Mouse (Mus musculus): ENCODE results near the gene Ankrd22. TPM values are rescaled to one million over a fixed set of nuclear protein-coding genes. Genes with fewer than 3 reads are reported as not detected.
A peak's percentile ranks its signal among the peaks of the same experiment; 100 is the strongest.

Ankrd22 gene
- polyA plus RNA-seq, 1 experiment from 2014 or later = 11.1 TPM

GRCm38 (mm10) chr19:34120107-34120731 is 45.6 kb downstream of the Ankrd22 start:
- Histone ChIP-seq H3K27ac (no peak overlapping the region), H3K9me3 (no peaks in the 10 kb centered on the region), H3K36me3 (no peaks in the 10 kb centered on the region), H3K27me3 (no peaks in the 10 kb centered on the region), H3K4me2 (no peak overlapping the region), H3K9ac (no peak overlapping the region), H3K4me3 (no peak overlapping the region), H3K4me1 (no peaks in the 10 kb centered on the region)
- ATAC-seq (ENCODE audit: insufficient number of reproducible peaks, low FRiP score, low TSS enrichment, low read depth) = no peak
- 63% methylated on average over 3 of the region's 3 CpGs for WGBS

DNA sequence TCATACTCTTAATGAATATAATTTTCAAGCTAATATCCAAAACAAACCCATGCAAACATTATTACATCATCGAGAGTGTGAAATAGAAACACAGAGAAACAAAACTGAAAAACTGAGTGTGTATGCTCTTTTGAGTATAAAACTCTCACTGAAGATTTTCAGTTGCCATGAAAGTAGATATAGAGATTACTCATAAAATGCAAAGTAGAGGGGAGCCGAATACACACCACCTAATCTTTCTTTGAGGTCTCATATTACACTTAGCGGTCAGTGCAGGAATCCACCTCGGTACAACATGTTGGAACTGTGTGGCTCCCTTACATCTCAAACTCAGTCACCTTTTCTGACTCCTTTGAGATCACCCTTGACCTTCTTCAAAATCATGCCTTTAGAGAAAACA is 46.2 kb downstream of the Ankrd22 start:
- no peak overlapping the region for H3K27ac ChIP-seq
- no peaks in the 10 kb centered on the region for H3K27me3 ChIP-seq
- no peaks in the 10 kb centered on the region for H3K4me1 ChIP-seq
- ATAC-seq (ENCODE audit: insufficient number of reproducible peaks, low FRiP score, low TSS enrichment, low read depth) = no peak
- 58% methylated on average over 4 of the region's 4 CpGs for WGBS
- H3K4me2 ChIP-seq = no peak overlapping the region
- H3K36me3 ChIP-seq = no peaks in the 10 kb centered on the region
- no peak overlapping the region for H3K4me3 ChIP-seq
- no peak overlapping the region for H3K9ac ChIP-seq
- H3K9me3 ChIP-seq = no peaks in the 10 kb centered on the region

DNA sequence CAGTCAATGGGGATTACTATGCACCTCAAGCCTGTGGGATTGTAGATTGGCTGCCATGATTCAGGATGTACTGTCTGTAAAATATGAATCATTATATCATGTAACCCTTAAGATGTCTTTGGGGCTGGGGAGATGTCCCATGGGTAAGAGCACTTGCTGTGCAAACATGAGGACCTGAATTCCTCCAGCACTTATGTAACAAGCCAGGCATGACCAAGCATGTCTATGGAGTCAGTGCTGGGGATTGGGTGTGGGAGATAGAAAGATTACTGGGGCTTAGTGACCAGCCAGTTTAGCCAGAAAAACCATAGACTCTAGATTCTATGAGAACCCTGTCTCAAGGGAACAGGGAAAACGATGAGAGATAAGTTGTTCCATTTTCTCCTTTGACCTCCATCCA is 46.8 kb downstream of the Ankrd22 start:
- 84% methylated on average over 1 of the region's 1 CpGs for WGBS
- H3K9ac ChIP-seq = no peak overlapping the region
- no peaks in the 10 kb centered on the region for H3K27me3 ChIP-seq
- H3K27ac ChIP-seq = no peak overlapping the region
- H3K9me3 ChIP-seq = no peaks in the 10 kb centered on the region
- H3K4me1 ChIP-seq = no peaks in the 10 kb centered on the region
- no peak overlapping the region for H3K4me2 ChIP-seq
- H3K4me3 ChIP-seq = no peak overlapping the region
- no peak for ATAC-seq (ENCODE audit: insufficient number of reproducible peaks, low FRiP score, low TSS enrichment, low read depth)
- H3K36me3 ChIP-seq = no peaks in the 10 kb centered on the region

GRCm38 (mm10) chr19:34104841-34105240 is 61.0 kb downstream of the Ankrd22 start:
- no peaks in the 10 kb centered on the region for H3K9me3 ChIP-seq
- no peak overlapping the region for H3K27ac ChIP-seq
- WGBS = 80% methylated on average over 3 of the region's 3 CpGs
- H3K4me2 ChIP-seq = no peak overlapping the region
- H3K4me3 ChIP-seq = no peak overlapping the region
- ATAC-seq (ENCODE audit: insufficient number of reproducible peaks, low FRiP score, low TSS enrichment, low read depth) = no peak
- no peaks in the 10 kb centered on the region for H3K27me3 ChIP-seq
- H3K36me3 ChIP-seq = no peaks in the 10 kb centered on the region
- H3K4me1 ChIP-seq = no peaks in the 10 kb centered on the region
- H3K9ac ChIP-seq = no peak overlapping the region

DNA sequence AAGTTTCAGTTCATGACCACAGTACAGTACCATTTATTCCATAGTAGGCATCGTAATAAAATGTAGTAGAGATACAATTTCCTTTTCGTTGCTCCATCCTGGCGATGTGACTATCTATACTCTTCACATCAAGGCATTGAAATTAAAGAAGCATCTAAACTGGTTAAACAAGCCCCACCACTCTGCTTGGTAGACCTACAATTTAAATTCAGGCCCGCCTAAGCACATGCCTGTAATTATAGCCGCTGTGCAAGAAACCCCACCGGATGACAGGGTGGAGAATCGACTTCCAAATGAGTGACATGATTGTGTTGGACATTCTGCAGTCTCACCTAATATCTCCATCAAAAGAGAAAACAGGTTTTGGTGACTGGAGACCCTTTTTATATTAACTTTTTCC is 64.0 kb downstream of the Ankrd22 start:
- Histone ChIP-seq H3K27me3 (no peaks in the 10 kb centered on the region), H3K4me3 (no peak overlapping the region), H3K9ac (no peak overlapping the region), H3K36me3 (no peaks in the 10 kb centered on the region), H3K4me1 (no peaks in the 10 kb centered on the region), H3K4me2 (no peak overlapping the region), H3K27ac (no peak overlapping the region), H3K9me3 (no peaks in the 10 kb centered on the region)
- WGBS = 69% methylated on average over 7 of the region's 7 CpGs
- ATAC-seq (ENCODE audit: insufficient number of reproducible peaks, low FRiP score, low TSS enrichment, low read depth) = no peak

DNA sequence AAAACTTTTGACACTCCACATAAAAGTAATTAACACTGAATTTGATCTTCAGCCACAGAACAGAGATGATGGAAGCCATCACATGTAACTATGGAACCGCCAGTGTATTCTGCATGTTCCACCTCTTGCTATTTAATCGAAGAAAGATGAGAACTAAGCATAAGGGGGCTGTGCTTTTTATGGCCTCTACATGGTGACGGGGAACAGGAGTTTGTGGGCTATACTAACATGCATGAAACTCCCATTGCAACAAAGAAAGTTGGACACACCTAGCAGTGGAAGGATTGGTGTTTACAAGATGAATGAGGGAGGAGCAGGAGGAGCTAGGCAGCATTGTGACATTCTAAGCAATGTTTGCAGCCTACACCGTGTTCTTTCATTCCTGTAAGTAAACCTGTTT is 65.2 kb downstream of the Ankrd22 start, which contains the start of gene Lipm:
TSS of gene Lipm (plus strand) at position 301 of the 400 bp plus-strand sequence.
- ATAC-seq (ENCODE audit: insufficient number of reproducible peaks, low FRiP score, low TSS enrichment, low read depth) = no peak
- no peak within 1 kb of the TSS for H3K4me3 ChIP-seq
- H3K9me3 ChIP-seq = no peaks in the 10 kb centered on the region
- 66% methylated on average over 4 of the region's 4 CpGs for WGBS
- H3K27ac ChIP-seq = 0 out of 2 replicates have a peak within 1 kb of the TSS, but pooled peaks have one; percentile 3
- no peak within 1 kb of the TSS for H3K4me2 ChIP-seq
- H3K9ac ChIP-seq = no peak within 1 kb of the TSS
- H3K36me3 ChIP-seq = no peaks in the 10 kb centered on the region
- no peaks in the 10 kb centered on the region for H3K27me3 ChIP-seq
- H3K4me1 ChIP-seq = no peaks in the 10 kb centered on the region

DNA sequence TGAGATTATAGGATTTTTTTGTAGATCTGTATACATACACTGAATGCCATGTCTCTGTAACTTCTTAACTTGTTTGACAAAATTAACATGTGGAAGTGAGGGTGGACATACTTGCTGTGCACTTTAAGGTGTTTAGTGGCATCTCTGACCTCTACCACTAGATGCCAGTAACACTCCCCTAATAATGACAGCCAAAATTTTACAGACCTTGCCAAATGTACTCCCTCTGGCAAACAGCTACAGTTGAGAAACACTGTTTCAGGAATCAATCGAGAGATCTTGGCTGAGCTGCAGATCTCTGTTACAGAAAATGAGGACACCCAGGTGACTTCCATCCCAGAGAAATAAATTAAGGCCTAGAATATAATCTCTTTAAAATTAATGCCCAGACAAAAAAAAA is 69.6 kb downstream of the Ankrd22 start:
- no peak overlapping the region for H3K4me2 ChIP-seq
- ATAC-seq (ENCODE audit: insufficient number of reproducible peaks, low FRiP score, low TSS enrichment, low read depth) = no peak
- H3K4me3 ChIP-seq = no peak overlapping the region
- no peak overlapping the region for H3K9ac ChIP-seq
- H3K4me1 ChIP-seq = no peaks in the 10 kb centered on the region
- no peaks in the 10 kb centered on the region for H3K9me3 ChIP-seq
- H3K27me3 ChIP-seq = no peaks in the 10 kb centered on the region
- H3K27ac ChIP-seq = no peak overlapping the region
- 30% methylated on average over 1 of the region's 1 CpGs for WGBS
- H3K36me3 ChIP-seq = no peaks in the 10 kb centered on the region

GRCm38 (mm10) chr19:34095381-34095780 is 70.5 kb downstream of the Ankrd22 start:
- Histone ChIP-seq H3K9ac (no peak overlapping the region), H3K9me3 (no peaks in the 10 kb centered on the region), H3K4me2 (no peak overlapping the region), H3K27ac (no peak overlapping the region), H3K27me3 (no peaks in the 10 kb centered on the region), H3K4me1 (no peaks in the 10 kb centered on the region), H3K4me3 (no peak overlapping the region), H3K36me3 (no peaks in the 10 kb centered on the region)
- 64% methylated on average over 5 of the region's 5 CpGs for WGBS
- no peak for ATAC-seq (ENCODE audit: insufficient number of reproducible peaks, low FRiP score, low TSS enrichment, low read depth)

DNA sequence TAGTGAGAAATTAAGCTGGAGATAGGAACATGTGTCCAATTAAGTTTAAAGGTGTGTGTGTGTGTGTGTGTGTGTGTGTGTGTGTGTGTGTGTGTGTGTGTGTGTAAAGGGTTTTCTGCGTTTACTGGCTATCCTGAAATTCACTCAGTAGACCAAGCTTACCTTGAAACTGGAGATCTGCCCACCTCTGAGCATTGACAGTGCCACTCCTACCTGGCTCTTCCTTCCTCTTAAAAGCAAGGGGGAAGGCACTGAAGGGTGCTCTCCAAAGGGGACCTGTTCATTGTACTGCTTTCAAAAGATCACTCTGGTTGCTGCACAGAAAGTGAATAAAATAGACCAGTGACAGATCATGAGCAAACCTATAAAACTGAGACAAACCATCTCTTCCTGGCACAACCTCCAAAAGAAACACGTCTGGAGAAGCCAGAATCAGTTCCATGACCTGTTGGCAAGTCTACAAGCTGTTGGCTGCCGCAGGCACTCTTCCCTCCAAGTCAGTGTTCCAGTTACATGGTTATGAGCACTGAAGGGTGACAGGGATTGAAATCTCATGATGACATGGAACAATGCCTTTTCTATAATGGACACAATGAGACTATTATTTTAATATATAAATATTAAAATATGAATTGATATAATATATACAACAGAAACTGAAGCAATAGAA is 76.7 kb downstream of the Ankrd22 start:
- H3K27me3 ChIP-seq = no peaks in the 10 kb centered on the region
- H3K9ac ChIP-seq = no peak overlapping the region
- no peak overlapping the region for H3K4me2 ChIP-seq
- no peak overlapping the region for H3K27ac ChIP-seq
- H3K4me3 ChIP-seq = no peak overlapping the region
- H3K4me1 ChIP-seq = no peaks in the 10 kb centered on the region
- 65% methylated on average over 3 of the region's 3 CpGs for WGBS
- no peaks in the 10 kb centered on the region for H3K9me3 ChIP-seq
- ATAC-seq (ENCODE audit: insufficient number of reproducible peaks, low FRiP score, low TSS enrichment, low read depth) = no peak
- no peaks in the 10 kb centered on the region for H3K36me3 ChIP-seq

- Histone ChIP-seq H3K4me3 (no peak overlapping the region), H3K9me3 (no peaks in the 10 kb centered on the region), H3K27ac (no peak overlapping the region), H3K4me2 (no peak overlapping the region), H3K36me3 (no peaks in the 10 kb centered on the region), H3K9ac (no peak overlapping the region), H3K4me1 (no peaks in the 10 kb centered on the region), H3K27me3 (no peaks in the 10 kb centered on the region)
- ATAC-seq (ENCODE audit: insufficient number of reproducible peaks, low FRiP score, low TSS enrichment, low read depth) = no peak
- WGBS = 61% methylated on average over 2 of the region's 2 CpGs
Measured at GRCm38 (mm10) chr19:34078130-34078529, 87.7 kb downstream of the Ankrd22 start.

- no peaks in the 10 kb centered on the region for H3K27me3 ChIP-seq
- no peaks in the 10 kb centered on the region for H3K9me3 ChIP-seq
- H3K4me2 ChIP-seq = no peak overlapping the region
- H3K27ac ChIP-seq = no peak overlapping the region
- H3K9ac ChIP-seq = no peak overlapping the region
- H3K4me1 ChIP-seq = no peaks in the 10 kb centered on the region
- H3K4me3 ChIP-seq = no peak overlapping the region
- H3K36me3 ChIP-seq = no peaks in the 10 kb centered on the region
- ATAC-seq (ENCODE audit: insufficient number of reproducible peaks, low FRiP score, low TSS enrichment, low read depth) = no peak
Measured at GRCm38 (mm10) chr19:34074239-34074638, 91.6 kb downstream of the Ankrd22 start.

All from limb, embryonic 15.5 days (tissue).